Mouse (Mus musculus) c-Kit-positive CD71-positive TER-119-negative erythroid progenitor cells, embryonic 14.5 days (primary cell): Measurements from ENCODE around the gene Pkig.
"Not testable (repeated sequence)": the region's sequence is repeated elsewhere in the genome, so short reads cannot be mapped to it uniquely, and the experiment has no call there.

ENCODE experiments used
- DNase-seq: peaks from one replicate; pipeline ENCODE4 v3.0.0-alpha.2; 2013; ENCODE audit warnings: low read depth

Pkig gene

GRCm38 (mm10) chr2:163657975-163658886 lies at the start of gene Pkig:
Gene Pkig, plus strand, starts transcription at chr2:163658386.
- DNase-seq, result peak; percentile 74

- no peak for DNase-seq
Observed at GRCm38 (mm10) chr2:163609281-163609975, 48.8 kb upstream of the Pkig start.

- DNase-seq, result no peak
Observed at GRCm38 (mm10) chr2:163611176-163611575, 47.0 kb upstream of the Pkig start.

- no peak for DNase-seq
Observed at GRCm38 (mm10) chr2:163613206-163613605, 45.0 kb upstream of the Pkig start.

- no peak for DNase-seq
Observed at GRCm38 (mm10) chr2:163613990-163614389, 44.2 kb upstream of the Pkig start.

- no peak for DNase-seq
Observed at GRCm38 (mm10) chr2:163615401-163615800, 42.8 kb upstream of the Pkig start.

GRCm38 (mm10) chr2:163615906-163616651 lies 42.1 kb upstream of the Pkig start:
- DNase-seq, result no peak

- no peak for DNase-seq
Observed at GRCm38 (mm10) chr2:163616652-163617227, 41.4 kb upstream of the Pkig start.

- no peak for DNase-seq
Observed at GRCm38 (mm10) chr2:163617232-163617863, 40.8 kb upstream of the Pkig start.

- no peak for DNase-seq
Observed at GRCm38 (mm10) chr2:163617874-163618273, 40.3 kb upstream of the Pkig start.

GRCm38 (mm10) chr2:163620451-163620850 lies 37.7 kb upstream of the Pkig start:
- no peak for DNase-seq

- DNase-seq, result not testable (repeated sequence)
Observed at GRCm38 (mm10) chr2:163621401-163621800, 36.8 kb upstream of the Pkig start.

GRCm38 (mm10) chr2:163631223-163631622 lies 27.0 kb upstream of the Pkig start:
- no peak for DNase-seq

GRCm38 (mm10) chr2:163631715-163632114 lies 26.5 kb upstream of the Pkig start:
- no peak for DNase-seq

- DNase-seq, result no peak
Observed at GRCm38 (mm10) chr2:163634211-163634610, 24.0 kb upstream of the Pkig start.

GRCm38 (mm10) chr2:163636057-163636456 lies 22.1 kb upstream of the Pkig start:
- no peak for DNase-seq

GRCm38 (mm10) chr2:163637655-163638266 lies 20.4 kb upstream of the Pkig start:
- DNase-seq, result no peak

- no peak for DNase-seq
Observed at GRCm38 (mm10) chr2:163640493-163640892, 17.7 kb upstream of the Pkig start.

- DNase-seq, result no peak
Observed at GRCm38 (mm10) chr2:163641681-163642080, 16.5 kb upstream of the Pkig start.

GRCm38 (mm10) chr2:163642685-163643575 lies 15.3 kb upstream of the Pkig start:
- peak; percentile 94 for DNase-seq
